Mouse (Mus musculus) lung, embryonic 16.5 days (tissue): Measurements from ENCODE around the gene Drg1. TPM values are rescaled to one million over a fixed set of nuclear protein-coding genes. Genes with fewer than 3 reads are reported as not detected.
A peak's percentile ranks its signal among the peaks of the same experiment; 100 is the strongest.

Source experiments
- ATAC-seq: fragments of 200-750 bp; cut with Nextera tagmentation; 2 replicates; pipeline ENCODE4 v1.8.0; 2017; ENCODE audit warnings: low read depth, mild to moderate bottlenecking, moderate library complexity
- H3K27ac ChIP-seq: fragments of 300-500 bp; sonication (generic); 2 replicates; pipeline ENCODE4 v1.5.1; 2014; ENCODE audit warnings: mild to moderate bottlenecking, control low read depth, low read length
- H3K27me3 ChIP-seq: fragments of 300-500 bp; sonication (generic); 2 replicates; pipeline ENCODE4 v1.6.1; 2014; ENCODE audit warnings: low read depth, low read length, mixed read lengths; ENCODE audit not compliant: control insufficient read depth, insufficient read depth
- H3K36me3 ChIP-seq: fragments of 300-500 bp; sonication (generic); 2 replicates; pipeline ENCODE4 v1.6.1; 2014; ENCODE audit warnings: low read length; ENCODE audit not compliant: control insufficient read depth, insufficient read depth
- H3K4me1 ChIP-seq: fragments of 300-500 bp; sonication (generic); replicated peaks from 2 replicates; pipeline ENCODE4 v1.6.1; 2014; ENCODE audit warnings: low read length, mixed read lengths; ENCODE audit not compliant: control insufficient read depth, insufficient read depth
- H3K4me2 ChIP-seq: fragments of 300-500 bp; sonication (generic); 2 replicates; pipeline ENCODE4 v1.6.1; 2014; ENCODE audit warnings: low read depth, low read length, control low read depth
- H3K4me3 ChIP-seq: fragments of 300-500 bp; sonication (generic); 2 replicates; pipeline ENCODE4 v1.5.1; 2014; ENCODE audit warnings: mild to moderate bottlenecking, low read length, control low read depth
- H3K9ac ChIP-seq: fragments of 300-500 bp; sonication (generic); 2 replicates; pipeline ENCODE4 v1.6.1; 2014; ENCODE audit warnings: low read length, control low read depth
- H3K9me3 ChIP-seq: fragments of 300-500 bp; sonication (generic); 2 replicates; pipeline ENCODE4 v1.6.1; 2016; ENCODE audit warnings: low read length; ENCODE audit not compliant: control insufficient read depth
- WGBS: fragments of 180-500 bp; shearing (Covaris S2); extraction: QIAGEN DNeasy Blood & Tissue Kit; methylation state at CpG from one replicate; pipeline ENCODE4 v1.1.7; 2014; 5-methylcytosine and 5-hydroxymethylcytosine counted together
- polyA plus RNA-seq: library from polyadenylated mRNA; unstranded; fragments of >200 nt; fragmentation: Nextera tagmentation; extraction: Ambion mirVana; gene quantifications from 2 replicates; pipeline ENCODE4 v1.2.1, GENCODE M21; 2015

Drg1 gene
- polyA plus RNA-seq, result 232 TPM in 2 replicates

GRCm38 (mm10) chr11:3266079-3266685 is at the start of gene Drg1:
Drg1 (minus strand) TSS chr11:3266415.
- Histone ChIP-seq H3K27ac (peak within 1 kb of the TSS; percentile 94), H3K4me1 (peaks cover 16% of the 10 kb centered on the region), H3K4me2 (peak within 1 kb of the TSS; percentile 81), H3K36me3 (peaks cover 22% of the 10 kb centered on the region), H3K4me3 (peak within 1 kb of the TSS; percentile 95), H3K9me3 (no peaks in the 10 kb centered on the region), H3K9ac (peak within 1 kb of the TSS; percentile 100), H3K27me3 (no peaks in the 10 kb centered on the region)
- peak; percentile 99 for ATAC-seq
- WGBS, result 0% methylated on average over 55 of the region's 72 CpGs

DNA sequence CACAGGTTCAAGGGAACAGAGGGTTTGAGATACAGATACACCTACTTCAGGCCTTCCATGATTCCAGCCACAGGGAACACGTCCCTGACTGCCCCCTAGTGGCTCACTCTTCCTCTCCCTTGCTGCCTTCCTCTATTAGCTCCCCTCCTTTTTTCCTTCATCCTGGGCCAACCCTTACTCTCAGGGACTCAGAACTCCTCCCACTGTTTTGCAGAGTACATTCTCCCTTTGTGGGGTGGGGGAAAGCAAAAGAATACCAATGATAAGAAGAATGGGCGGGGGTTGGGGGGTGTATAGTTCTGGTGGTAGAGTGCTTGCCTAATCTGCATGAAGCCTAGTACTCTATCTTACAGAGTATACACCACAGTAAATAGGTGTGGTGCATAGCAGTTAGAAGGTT is 47.9 kb upstream of the Drg1 start:
- WGBS, result 35% methylated on average over 2 of the region's 2 CpGs
- H3K9ac ChIP-seq, result no peak overlapping the region
- no peaks in the 10 kb centered on the region for H3K27me3 ChIP-seq
- peaks cover 17% of the 10 kb centered on the region for H3K36me3 ChIP-seq
- H3K4me3 ChIP-seq, result no peak overlapping the region
- no peaks in the 10 kb centered on the region for H3K4me1 ChIP-seq
- no peak overlapping the region for H3K27ac ChIP-seq
- H3K9me3 ChIP-seq, result no peaks in the 10 kb centered on the region; the same call in 1 of the 2 replicates
- ATAC-seq, result peak; percentile 34; the same call in 1 of the 2 replicates
- H3K4me2 ChIP-seq, result no peak overlapping the region

DNA sequence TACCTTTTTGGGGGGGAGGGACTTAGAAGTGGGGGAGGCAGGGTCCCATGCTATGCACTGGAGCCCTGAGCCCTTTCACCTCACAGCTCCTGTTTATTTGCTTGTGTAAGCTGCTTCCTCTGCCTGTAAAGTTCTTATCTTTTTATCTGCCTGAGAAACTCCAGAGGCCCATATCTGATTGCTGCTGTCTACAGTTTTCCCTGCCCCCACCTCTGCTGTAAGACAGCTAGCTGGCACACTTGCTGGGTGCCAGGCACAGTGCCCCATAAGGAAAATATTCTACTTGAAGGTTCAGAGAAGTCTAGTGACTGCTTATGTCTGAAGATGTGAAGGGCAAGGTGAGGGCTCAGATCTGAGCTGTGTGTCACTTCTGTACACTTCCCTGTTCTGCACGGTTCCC is 47.1 kb upstream of the Drg1 start:
- no peak overlapping the region for H3K4me2 ChIP-seq
- WGBS, result 76% methylated on average over 1 of the region's 1 CpGs
- ATAC-seq, result 0 out of 2 replicates have a peak, but pooled peaks have one; percentile 9
- H3K9ac ChIP-seq, result no peak overlapping the region
- H3K9me3 ChIP-seq, result no peaks in the 10 kb centered on the region; the same call in 1 of the 2 replicates
- no peak overlapping the region for H3K27ac ChIP-seq
- H3K4me1 ChIP-seq, result no peaks in the 10 kb centered on the region
- no peaks in the 10 kb centered on the region for H3K27me3 ChIP-seq
- H3K36me3 ChIP-seq, result peaks cover 25% of the 10 kb centered on the region
- no peak overlapping the region for H3K4me3 ChIP-seq

- Histone ChIP-seq H3K27me3 (no peaks in the 10 kb centered on the region), H3K9me3 (no peaks in the 10 kb centered on the region), H3K4me3 (no peak overlapping the region), H3K4me1 (no peaks in the 10 kb centered on the region), H3K4me2 (no peak overlapping the region), H3K36me3 (peaks cover 39% of the 10 kb centered on the region), H3K27ac (no peak overlapping the region), H3K9ac (no peak overlapping the region)
- ATAC-seq, result no peak
- WGBS, result 72% methylated on average over 9 of the region's 10 CpGs
Measured at GRCm38 (mm10) chr11:3311586-3312347, 45.6 kb upstream of the Drg1 start.

DNA sequence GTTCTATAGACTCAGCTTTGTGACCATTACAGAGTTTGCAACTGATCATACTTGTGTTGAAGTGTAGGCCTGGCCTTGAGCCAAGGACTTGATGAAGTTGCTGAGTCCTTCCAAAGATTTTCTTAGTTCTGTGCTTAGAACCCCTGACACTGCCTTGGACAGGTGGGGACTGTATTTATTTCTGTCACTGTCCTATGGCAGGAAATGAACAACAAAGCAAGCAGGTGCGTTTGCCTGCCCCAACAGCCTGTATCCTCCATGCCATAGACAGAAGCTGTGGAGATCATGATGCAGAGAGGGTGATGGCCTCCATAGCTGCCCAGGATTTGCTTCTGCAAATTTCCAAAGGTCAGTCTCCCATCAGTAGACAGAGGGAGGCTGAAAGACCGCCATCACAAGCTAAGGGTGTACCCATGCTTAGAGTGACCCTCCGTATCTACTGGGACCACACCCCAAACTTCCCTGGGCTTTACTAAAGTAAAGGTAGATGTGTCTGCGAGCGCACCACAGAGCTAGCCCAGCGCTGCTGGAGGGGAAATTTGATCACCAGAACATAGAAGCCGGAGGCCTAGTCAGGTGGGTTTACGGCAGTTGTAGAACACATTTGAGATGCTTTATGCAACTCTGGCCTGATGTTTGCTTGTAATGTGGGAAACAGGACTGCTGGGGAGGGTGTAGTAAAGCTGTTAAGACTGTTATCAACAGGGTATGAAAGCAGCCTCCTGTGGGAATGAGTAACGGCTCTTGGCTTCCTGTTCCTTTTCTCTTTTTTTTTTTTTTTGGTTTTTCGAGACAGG is 44.8 kb upstream of the Drg1 start:
- no peaks in the 10 kb centered on the region for H3K27me3 ChIP-seq
- ATAC-seq, result no peak
- H3K36me3 ChIP-seq, result peaks cover 46% of the 10 kb centered on the region
- no peaks in the 10 kb centered on the region for H3K9me3 ChIP-seq
- H3K4me3 ChIP-seq, result no peak overlapping the region
- no peak overlapping the region for H3K4me2 ChIP-seq
- H3K9ac ChIP-seq, result no peak overlapping the region
- H3K27ac ChIP-seq, result no peak overlapping the region
- WGBS, result 85% methylated on average over 10 of the region's 10 CpGs
- H3K4me1 ChIP-seq, result no peaks in the 10 kb centered on the region

DNA sequence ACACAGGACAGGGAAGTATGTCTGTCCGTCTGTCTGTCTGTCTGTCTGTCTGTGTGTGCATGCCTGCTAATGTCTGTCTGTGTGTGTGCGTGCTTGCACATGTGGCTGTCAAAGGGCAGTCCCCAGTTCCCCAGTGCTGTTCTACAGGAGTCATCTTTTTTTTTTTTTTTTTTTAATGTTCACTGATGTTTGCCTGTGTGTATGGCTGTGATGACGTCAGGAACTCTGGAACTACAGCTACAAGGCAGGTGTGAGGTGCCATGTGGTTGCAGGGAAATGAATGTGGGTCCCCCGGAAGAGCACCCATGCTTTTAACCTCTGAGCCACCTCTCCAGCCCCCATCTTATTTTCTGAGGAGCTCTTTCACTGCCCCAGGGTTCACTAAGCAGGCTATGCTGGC is 43.7 kb upstream of the Drg1 start:
- WGBS, result 86% methylated on average over 4 of the region's 4 CpGs

GRCm38 (mm10) chr11:3307875-3308274 is 41.7 kb upstream of the Drg1 start:
- peaks cover 61% of the 10 kb centered on the region for H3K36me3 ChIP-seq
- WGBS, result 93% methylated on average over 3 of the region's 3 CpGs
- H3K27ac ChIP-seq, result no peak overlapping the region
- no peak overlapping the region for H3K4me2 ChIP-seq
- H3K4me1 ChIP-seq, result peaks cover 5% of the 10 kb centered on the region
- H3K4me3 ChIP-seq, result no peak overlapping the region
- H3K27me3 ChIP-seq, result no peaks in the 10 kb centered on the region
- H3K9ac ChIP-seq, result no peak overlapping the region
- H3K9me3 ChIP-seq, result no peaks in the 10 kb centered on the region
- no peak for ATAC-seq

More for the DNA sequence above, 43.7 kb upstream of the Drg1 start:
- Histone ChIP-seq H3K4me1 (no peaks in the 10 kb centered on the region), H3K27me3 (no peaks in the 10 kb centered on the region), H3K9me3 (no peaks in the 10 kb centered on the region), H3K36me3 (peaks cover 54% of the 10 kb centered on the region), H3K27ac (no peak overlapping the region), H3K4me2 (no peak overlapping the region), H3K9ac (no peak overlapping the region), H3K4me3 (no peak overlapping the region)
- ATAC-seq, result no peak

- Histone ChIP-seq H3K4me1 (peaks cover 5% of the 10 kb centered on the region), H3K27me3 (no peaks in the 10 kb centered on the region), H3K9me3 (no peaks in the 10 kb centered on the region), H3K4me2 (no peak overlapping the region), H3K4me3 (no peak overlapping the region), H3K27ac (no peak overlapping the region), H3K36me3 (peaks cover 57% of the 10 kb centered on the region), H3K9ac (no peak overlapping the region)
- no peak for ATAC-seq
- WGBS, result 91% methylated on average over 4 of the region's 4 CpGs
Measured at GRCm38 (mm10) chr11:3305821-3306220, 39.6 kb upstream of the Drg1 start.

GRCm38 (mm10) chr11:3302792-3303191 is 36.6 kb upstream of the Drg1 start:
- no peaks in the 10 kb centered on the region for H3K9me3 ChIP-seq
- H3K4me3 ChIP-seq, result no peak overlapping the region
- H3K27ac ChIP-seq, result peak overlapping the region; percentile 48
- H3K27me3 ChIP-seq, result no peaks in the 10 kb centered on the region
- ATAC-seq, result peak; percentile 81
- H3K36me3 ChIP-seq, result peaks cover 64% of the 10 kb centered on the region
- no peak overlapping the region for H3K4me2 ChIP-seq
- peaks cover 5% of the 10 kb centered on the region for H3K4me1 ChIP-seq
- WGBS, result 43% methylated on average over 4 of the region's 4 CpGs
- H3K9ac ChIP-seq, result no peak overlapping the region
